Mouse (Mus musculus): ENCODE data around the gene Sox18.

GRCm38 (mm10) chr2:181694581-181694980, 23.1 kb upstream of the Sox18 start:
- TF ChIP-seq GATA1 (IDR thresholded peaks at IDR 0.05; ENCODE audit: borderline replicate concordance, low read length) (no peak), FLI1 (IDR thresholded peaks at IDR 0.05; ENCODE audit: low read length) (no peak)

All from megakaryocyte, embryonic 14.5 days (primary cell).